Mouse (Mus musculus): ENCODE measurements at regions not wholly inside any gene's neighbourhood (a gene's known extent, or its start where the extent isn't known, plus 50 kb on each side); places are given as distances from the start of the nearest gene placed in this dataset.

DNA sequence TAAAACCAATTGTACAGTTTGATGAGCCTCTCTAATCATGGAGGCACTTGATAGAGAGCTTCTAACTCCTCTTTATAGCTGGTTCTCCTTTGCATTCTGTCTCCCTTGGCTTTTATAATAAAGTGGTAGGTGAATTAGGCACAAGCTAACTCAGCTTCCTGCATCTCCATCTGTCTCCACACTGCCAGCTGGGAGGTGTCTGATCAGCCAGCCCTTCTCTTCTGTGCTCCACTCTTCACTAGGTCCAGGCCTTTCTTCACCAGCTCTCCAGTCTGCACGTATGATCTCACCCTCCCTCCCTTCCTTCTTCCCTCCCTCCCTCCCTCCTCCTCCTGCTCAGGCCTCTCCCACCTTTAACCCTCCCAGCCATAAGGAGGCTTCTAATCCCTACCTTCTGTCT lies 136.2 kb downstream of the Rchy1 start:
- DNase-seq (ENCODE audit: low spot score in 2 of 2): no peak

DNA sequence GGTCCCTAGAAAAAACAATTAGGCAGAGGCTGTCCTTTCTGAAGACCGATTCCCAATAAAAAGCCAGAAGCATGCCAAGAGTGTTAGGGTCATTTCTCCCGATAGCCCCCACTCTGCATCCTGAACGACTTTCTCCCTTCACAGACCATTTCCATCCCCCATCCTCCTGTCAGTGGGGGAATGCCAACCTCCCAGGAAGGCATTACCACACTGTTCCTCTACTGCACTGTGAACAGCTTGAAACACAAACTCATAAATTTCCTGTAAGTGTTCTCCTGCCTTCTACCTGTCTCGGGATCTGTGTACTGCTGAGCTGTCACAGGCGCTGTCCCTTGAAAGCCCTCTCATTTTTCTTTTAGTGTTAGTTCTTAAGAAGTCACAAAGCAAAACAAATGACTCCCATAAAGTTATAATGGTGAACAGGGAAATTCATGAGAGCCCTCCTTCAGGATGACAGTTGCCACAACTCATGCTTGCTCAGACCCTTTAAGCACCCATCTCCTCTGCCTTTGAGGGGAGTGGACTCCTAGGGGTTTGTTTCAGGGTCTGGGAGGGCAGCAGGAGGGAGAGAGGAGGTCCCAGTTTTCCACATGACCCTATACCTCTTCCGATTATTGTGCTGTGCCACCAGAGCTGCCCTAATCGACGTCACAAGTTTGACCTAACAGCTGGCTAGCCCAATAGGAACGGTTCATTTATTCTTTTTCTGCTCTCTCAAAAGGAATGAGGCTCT lies 139.9 kb downstream of the Rchy1 start:
- DNase-seq (ENCODE audit: low spot score in 2 of 2): no peak

DNA sequence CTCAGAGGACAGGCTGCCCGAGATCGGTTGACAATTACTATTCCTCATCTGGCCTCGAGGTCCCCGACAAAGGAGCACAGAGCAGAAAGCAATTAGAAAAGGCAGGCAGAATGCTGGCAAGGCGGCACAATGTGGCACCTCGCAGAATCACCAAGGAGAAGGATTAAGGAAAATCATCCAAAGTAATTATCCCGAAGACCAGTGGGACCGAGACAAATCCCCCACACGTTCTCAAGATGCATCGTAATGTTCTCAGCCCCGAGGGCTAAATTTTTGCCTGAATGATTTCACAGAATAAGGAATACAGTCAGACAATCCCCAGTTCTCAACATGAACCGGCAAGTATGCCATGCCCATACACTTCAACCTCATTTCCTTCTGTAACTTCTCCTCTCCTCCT lies 144.1 kb downstream of the Rchy1 start:
- no peak for DNase-seq (ENCODE audit: low spot score in 2 of 2)

- DNase-seq (ENCODE audit: low spot score in 2 of 2): no peak
These were observed 144.7 kb downstream of the Rchy1 start for GRCm38 (mm10) chr5:91818195-91818594.

GRCm38 (mm10) chr5:91816376-91816950 lies 146.4 kb downstream of the Rchy1 start:
- no peak for DNase-seq (ENCODE audit: low spot score in 2 of 2)

DNA sequence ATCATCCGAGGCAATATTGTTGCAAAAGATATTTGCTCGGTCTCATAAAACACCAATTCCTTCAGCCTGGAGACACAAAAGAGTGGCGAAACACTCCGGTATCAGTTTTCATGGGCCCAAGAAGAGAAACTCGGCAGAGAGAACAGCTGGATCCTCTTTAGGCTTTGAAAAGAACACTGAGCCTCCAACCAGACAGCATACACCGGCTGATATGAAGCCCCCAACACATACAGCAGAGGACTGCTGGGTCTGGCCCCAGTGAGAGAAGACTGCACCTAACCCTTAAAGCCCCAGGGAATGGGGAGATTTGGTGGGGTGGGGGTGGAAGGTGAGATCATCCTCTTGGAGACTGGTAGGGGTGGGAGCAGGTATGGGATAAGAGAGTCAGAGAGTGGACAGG lies 147.9 kb downstream of the Rchy1 start:
- no peak for DNase-seq (ENCODE audit: low spot score in 2 of 2)

GRCm38 (mm10) chr5:91814417-91814762 lies 148.5 kb downstream of the Rchy1 start:
- no peak for DNase-seq (ENCODE audit: low spot score in 2 of 2)

DNA sequence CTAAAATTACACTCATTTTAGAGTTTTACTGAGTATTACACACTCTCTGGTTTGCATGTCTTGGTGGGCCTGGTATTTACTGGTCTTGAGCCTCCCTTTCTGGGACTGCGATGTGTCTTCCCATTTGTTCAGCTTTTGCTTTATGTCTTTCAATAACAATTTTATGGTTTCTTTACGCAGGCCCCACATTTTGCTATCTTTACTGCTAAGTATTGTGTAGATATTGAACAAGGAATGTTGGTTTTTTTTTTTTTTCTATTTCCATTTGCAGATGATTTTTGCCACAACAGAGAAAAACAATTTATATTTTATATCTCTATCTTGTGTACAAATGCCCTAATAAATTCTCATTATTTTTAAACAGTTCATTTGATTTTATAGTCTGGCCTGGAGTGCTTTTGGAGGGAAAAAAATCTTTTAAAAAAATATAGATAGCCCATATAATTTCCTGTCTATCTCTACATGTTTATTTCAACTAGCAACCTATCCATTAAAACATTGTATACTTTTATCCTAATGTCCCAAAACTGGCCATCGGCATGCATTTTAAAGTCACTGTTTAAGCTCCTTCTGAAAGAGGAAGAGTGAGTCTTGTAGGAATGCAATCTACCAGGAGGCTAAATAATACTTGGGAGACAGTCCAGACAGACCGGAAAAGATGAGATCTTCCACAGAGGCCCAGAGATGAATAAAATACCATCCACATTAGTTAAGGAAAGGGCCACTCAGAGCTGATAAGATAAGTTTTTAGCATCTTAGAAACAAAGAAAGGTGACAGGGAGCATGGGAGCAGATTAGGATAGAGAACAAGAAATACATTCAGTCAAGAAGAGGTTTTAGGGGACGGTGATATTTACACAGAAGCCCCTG lies 149.1 kb downstream of the Rchy1 start:
- no peak for DNase-seq (ENCODE audit: low spot score in 2 of 2)

DNA sequence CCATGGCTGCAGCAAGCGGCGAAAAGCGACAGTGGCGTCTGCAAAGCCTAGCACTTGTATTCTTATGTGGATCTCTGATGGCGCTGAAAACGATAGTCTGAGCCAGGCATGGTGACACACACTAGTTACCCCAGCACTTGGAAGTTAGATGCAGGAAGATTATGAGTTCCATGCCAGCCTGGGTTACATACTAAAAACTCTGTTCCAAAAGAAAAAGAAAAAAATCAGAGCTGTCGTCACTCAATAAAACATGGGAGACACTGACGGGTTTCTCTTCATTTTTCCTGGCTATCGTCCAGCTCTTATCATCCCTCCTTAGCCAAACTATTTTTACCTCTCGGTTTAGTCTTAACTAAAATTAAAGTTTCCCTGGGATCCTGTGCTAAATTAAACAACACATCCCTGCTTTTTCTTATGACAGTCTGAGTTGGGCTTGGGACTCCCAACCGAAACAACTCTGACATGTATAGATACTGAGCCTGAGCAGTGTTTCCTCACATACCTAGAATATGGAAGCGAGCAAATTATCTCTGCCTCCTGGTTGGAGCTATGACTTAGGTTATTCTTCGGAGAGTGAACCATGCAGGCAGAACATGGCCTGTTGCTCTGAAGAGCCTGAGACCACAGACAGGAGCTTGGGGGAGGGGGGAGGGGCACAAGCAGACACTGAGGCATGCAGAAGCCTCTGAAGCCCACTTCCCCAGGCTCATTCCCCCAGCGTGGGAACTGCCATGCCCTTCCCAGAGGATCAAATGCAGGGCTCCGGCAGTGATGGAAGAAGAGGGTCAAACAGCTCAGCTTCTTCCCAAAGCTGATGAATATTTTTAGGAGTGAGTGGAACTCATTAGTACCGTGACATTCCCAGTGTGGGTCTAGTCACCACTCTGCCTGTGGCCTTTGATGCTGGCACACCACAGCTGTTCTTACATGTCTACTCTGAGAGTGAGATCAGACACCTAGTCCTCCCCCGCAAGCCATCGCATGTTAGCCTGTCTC lies 155.5 kb downstream of the Rchy1 start:
- no peak for DNase-seq (ENCODE audit: low spot score in 2 of 2)

- DNase-seq (ENCODE audit: low spot score in 2 of 2): no peak
These were observed 161.4 kb downstream of the Rchy1 start for GRCm38 (mm10) chr5:91801297-91801980.

- DNase-seq (ENCODE audit: low spot score in 2 of 2): no peak
These were observed 165.5 kb downstream of the Rchy1 start for GRCm38 (mm10) chr5:91797362-91797761.

- DNase-seq (ENCODE audit: low spot score in 2 of 2): no peak
These were observed 170.1 kb downstream of the Rchy1 start for GRCm38 (mm10) chr5:91792732-91793131.

DNA sequence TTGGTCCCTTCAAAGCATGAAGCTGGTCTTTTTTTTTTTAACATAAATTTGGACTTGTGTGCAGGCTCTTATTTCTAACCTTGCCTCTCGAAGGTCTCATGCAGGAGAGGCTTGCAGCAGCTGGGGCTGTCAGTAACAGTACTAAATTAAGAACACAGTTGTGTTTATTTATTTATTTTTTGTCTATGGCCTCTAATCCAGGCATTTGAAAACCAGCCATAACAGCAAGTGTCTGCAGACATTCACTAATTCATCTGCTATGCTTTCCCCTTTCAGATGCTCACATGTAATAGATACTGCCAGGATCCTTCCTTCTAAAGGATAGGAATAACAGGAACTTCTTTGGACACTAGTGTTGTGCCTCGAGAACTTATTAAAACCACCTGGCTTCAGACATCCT lies 172.5 kb downstream of the Rchy1 start:
- DNase-seq (ENCODE audit: low spot score in 2 of 2): no peak

- no peak for DNase-seq (ENCODE audit: low spot score in 2 of 2)
These were observed 178.9 kb downstream of the Rchy1 start for GRCm38 (mm10) chr5:91783966-91784365.

DNA sequence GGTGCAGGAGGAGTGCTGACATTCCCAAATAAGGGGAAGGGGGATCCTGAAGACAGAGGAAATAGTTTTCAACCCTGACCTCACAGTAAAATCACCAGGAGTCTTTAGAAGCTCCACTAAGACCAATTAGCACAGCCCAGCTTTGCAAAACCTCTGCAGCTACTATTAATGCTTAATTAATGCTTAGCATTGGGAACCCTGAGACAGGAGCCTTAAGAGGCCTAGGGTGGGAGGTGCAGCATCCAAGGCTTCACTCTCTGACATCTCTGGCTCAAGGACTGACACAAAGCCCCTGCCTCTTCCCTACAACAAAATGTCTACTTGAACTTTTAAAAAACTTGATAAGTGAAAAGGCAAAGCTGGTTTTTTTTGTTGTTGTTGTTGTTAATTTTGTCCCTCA lies 185.9 kb downstream of the Rchy1 start:
- DNase-seq (ENCODE audit: low spot score in 2 of 2): no peak

DNA sequence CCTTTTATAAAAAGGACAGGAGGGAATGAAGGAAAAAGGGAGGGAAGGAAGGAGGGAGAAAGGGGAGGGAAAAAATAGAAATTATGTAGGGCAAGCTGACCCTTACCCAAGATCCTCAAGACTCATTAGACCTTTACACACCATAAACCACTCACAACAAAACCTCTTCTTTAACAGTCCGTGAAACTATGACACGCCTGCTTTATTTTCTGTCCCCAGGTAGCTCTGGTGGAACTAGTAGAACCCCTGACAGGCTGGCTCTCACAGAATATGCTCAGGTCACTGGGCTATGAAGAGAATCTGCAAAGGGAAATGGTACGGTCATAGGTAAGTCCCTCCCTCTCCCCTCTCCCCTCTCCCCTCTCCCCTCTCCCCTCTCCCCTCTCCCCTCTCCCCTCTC lies 188.8 kb downstream of the Rchy1 start:
- no peak for DNase-seq (ENCODE audit: low spot score in 2 of 2)

GRCm38 (mm10) chr5:91767886-91768285 lies 195.0 kb downstream of the Rchy1 start:
- no peak for DNase-seq (ENCODE audit: low spot score in 2 of 2)

DNA sequence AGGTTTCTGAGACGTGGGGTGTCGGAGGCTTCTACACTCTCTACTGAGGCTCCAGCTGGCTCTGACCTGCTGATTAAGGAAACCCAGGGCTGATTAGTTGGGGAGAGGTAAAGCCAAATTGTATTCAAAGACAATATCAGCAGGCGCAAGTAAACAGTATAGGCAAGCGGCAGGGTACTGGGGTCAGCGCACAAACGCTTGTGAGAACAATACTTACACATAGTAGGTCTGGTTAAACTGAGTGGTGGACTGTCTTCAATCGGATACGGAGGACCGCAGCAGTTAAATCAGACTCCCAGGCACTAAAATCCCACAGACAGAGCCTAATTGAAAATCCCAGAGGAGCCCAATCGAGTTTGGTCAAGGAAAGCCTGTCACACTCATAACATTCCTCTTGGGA lies 195.8 kb downstream of the Rchy1 start:
- no peak for DNase-seq (ENCODE audit: low spot score in 2 of 2)

- no peak for DNase-seq (ENCODE audit: low spot score in 2 of 2)
These were observed 198.2 kb downstream of the Rchy1 start for GRCm38 (mm10) chr5:91764621-91765020.

GRCm38 (mm10) chr5:91762589-91762988 lies 200.3 kb downstream of the Rchy1 start:
- no peak for DNase-seq (ENCODE audit: low spot score in 2 of 2)

DNA sequence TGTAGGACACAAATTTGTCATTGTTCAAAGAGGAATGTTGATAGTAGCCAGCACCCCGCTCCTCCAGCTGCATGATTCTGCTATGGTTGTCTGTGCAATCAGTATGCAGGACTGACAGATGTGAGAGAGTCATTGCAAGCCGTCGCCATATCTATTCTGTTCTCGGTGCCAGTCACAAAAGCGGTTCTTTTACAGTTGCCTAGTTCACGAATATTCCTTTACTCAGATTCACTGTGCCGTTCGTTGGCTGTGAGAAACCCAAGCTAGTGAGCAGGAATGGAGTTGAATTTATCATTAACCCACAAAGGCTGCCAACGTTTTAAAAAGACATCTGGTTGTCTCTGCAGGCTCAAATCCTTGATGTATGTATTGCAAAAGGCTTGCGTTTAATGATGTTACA lies 206.9 kb downstream of the Rchy1 start:
- DNase-seq (ENCODE audit: low spot score in 2 of 2): no peak

All from urinary bladder, postnatal 4 days (tissue).